Mouse (Mus musculus) kidney, embryonic 15.5 days (tissue): ENCODE measurements around the gene Eras. TPM values are rescaled to one million over a fixed set of nuclear protein-coding genes. Genes with fewer than 3 reads are reported as not detected.

Source experiments
- polyA plus RNA-seq: library from polyadenylated mRNA; unstranded; fragments of >200 nt; fragmentation: Nextera tagmentation; extraction: Ambion mirVana; gene quantifications from 2 replicates; pipeline ENCODE4 v1.2.1, GENCODE M21; 2015

Gene Eras
- polyA plus RNA-seq, 1 experiment from 2014 or later, result not detected

Other genes with a start within 250 kb of the Eras start
- gene Magix, start 247.4 kb downstream of the Eras start, polyA plus RNA-seq, result 0.58 and 0.68 TPM in 2 replicates
- gene Gpkow, start 231.5 kb downstream of the Eras start, polyA plus RNA-seq, result 40.3 and 42.5 TPM in 2 replicates
- 35.4 and 38.6 TPM in 2 replicates for gene Wdr45, start 214.3 kb downstream of the Eras start, polyA plus RNA-seq
- 0.96 TPM in 1 of 2 replicates, not detected in the other for gene Gm45208, start 206.4 kb downstream of the Eras start, polyA plus RNA-seq
- 64.4 and 68.9 TPM in 2 replicates for gene Praf2, start 200.2 kb downstream of the Eras start, polyA plus RNA-seq
- gene Ccdc120, start 177.7 kb downstream of the Eras start, polyA plus RNA-seq, result 19.6 and 20.2 TPM in 2 replicates
- 26.3 and 30.9 TPM in 2 replicates for gene Tfe3, start 166.0 kb downstream of the Eras start, polyA plus RNA-seq
- gene Gripap1, start 138.8 kb downstream of the Eras start, polyA plus RNA-seq, result 44.1 and 51.8 TPM in 2 replicates
- 1.6 and 1.9 TPM in 2 replicates for gene Kcnd1, start 106.3 kb downstream of the Eras start, polyA plus RNA-seq
- 40.0 and 44.8 TPM in 2 replicates for gene Otud5, start 87.2 kb downstream of the Eras start, polyA plus RNA-seq
- 9.7 and 10.8 TPM in 2 replicates for gene Pim2, start 50.3 kb downstream of the Eras start, polyA plus RNA-seq
- gene Slc35a2, start 44.6 kb downstream of the Eras start, polyA plus RNA-seq, result 33.7 and 35.8 TPM in 2 replicates
- gene Pqbp1, start 29.3 kb downstream of the Eras start, polyA plus RNA-seq, result 116 and 119 TPM in 2 replicates
- 168 and 171 TPM in 2 replicates for gene Timm17b, start 29.2 kb downstream of the Eras start, polyA plus RNA-seq
- gene Gm10491, start 20.8 kb downstream of the Eras start, polyA plus RNA-seq, result not detected in 2 replicates
- not detected in 2 replicates for gene Gm10490, start 19.1 kb downstream of the Eras start, polyA plus RNA-seq
- gene Pcsk1n, start 8.8 kb downstream of the Eras start, polyA plus RNA-seq, result 1.7 and 7.7 TPM in 2 replicates
- 49.2 and 59.6 TPM in 2 replicates for gene Hdac6, start 19.3 kb upstream of the Eras start, polyA plus RNA-seq
- gene Gata1, start 49.5 kb upstream of the Eras start, polyA plus RNA-seq, result 1.2 and 2.3 TPM in 2 replicates
- gene Glod5, start 89.9 kb upstream of the Eras start, polyA plus RNA-seq, result 0.35 TPM in 1 of 2 replicates, not detected in the other
- 69.0 and 69.5 TPM in 2 replicates for gene Suv39h1, start 146.2 kb upstream of the Eras start, polyA plus RNA-seq
- gene Was, start 161.9 kb upstream of the Eras start, polyA plus RNA-seq, result 0.23 and 0.49 TPM in 2 replicates
- 22.7 and 29.3 TPM in 2 replicates for gene Wdr13, start 204.3 kb upstream of the Eras start, polyA plus RNA-seq
- gene Rbm3, start 217.3 kb upstream of the Eras start, polyA plus RNA-seq, result 490 and 492 TPM in 2 replicates
- 12.1 and 12.2 TPM in 2 replicates for gene Tbc1d25, start 247.6 kb upstream of the Eras start, polyA plus RNA-seq